Mouse (Mus musculus) kidney, embryonic 14.5 days (tissue): Measurements from ENCODE around the gene H2al1a. TPM values are rescaled to one million over a fixed set of nuclear protein-coding genes. Genes with fewer than 3 reads are reported as not detected.
"Not testable (repeated sequence)": the region's sequence is repeated elsewhere in the genome, so short reads cannot be mapped to it uniquely, and the experiment has no call there.

Source experiments
- ATAC-seq: fragments of 200-750 bp; cut with Nextera tagmentation; 2 replicates; pipeline ENCODE4 v1.8.0; 2017; ENCODE audit warnings: moderate number of reproducible peaks, mild to moderate bottlenecking, moderate TSS enrichment, moderate library complexity; ENCODE audit not compliant: low FRiP score, low TSS enrichment
- H3K27ac ChIP-seq: fragments of 300-500 bp; sonication (generic); 2 replicates; pipeline ENCODE4 v1.5.1; 2014; ENCODE audit warnings: low read depth, mild to moderate bottlenecking, low read length, moderate library complexity, mixed read lengths
- H3K27me3 ChIP-seq: fragments of 300-500 bp; sonication (generic); 2 replicates; pipeline ENCODE4 v1.6.1; 2014; ENCODE audit warnings: mild to moderate bottlenecking, low read length; ENCODE audit not compliant: control insufficient read depth, insufficient read depth
- H3K36me3 ChIP-seq: fragments of 300-500 bp; sonication (generic); 2 replicates; pipeline ENCODE4 v1.6.1; 2014; ENCODE audit warnings: low read length, mixed read lengths; ENCODE audit not compliant: control insufficient read depth, insufficient read depth
- H3K4me1 ChIP-seq: fragments of 300-500 bp; sonication (generic); 2 replicates; pipeline ENCODE4 v1.6.1; 2014; ENCODE audit warnings: low read length, mixed read lengths; ENCODE audit not compliant: control insufficient read depth, insufficient read depth
- H3K4me2 ChIP-seq: fragments of 300-500 bp; sonication (generic); replicated peaks from 2 replicates; pipeline ENCODE4 v1.6.1; 2014; ENCODE audit warnings: low read depth, mild to moderate bottlenecking, low read length
- H3K4me3 ChIP-seq: fragments of 300-500 bp; sonication (generic); 2 replicates; pipeline ENCODE4 v1.5.1; 2014; ENCODE audit warnings: mild to moderate bottlenecking, low read length
- H3K9ac ChIP-seq: fragments of 300-500 bp; sonication (generic); 2 replicates; pipeline ENCODE4 v1.6.1; 2014; ENCODE audit warnings: low read depth, mild to moderate bottlenecking, low read length, moderate library complexity
- H3K9me3 ChIP-seq: fragments of 300-500 bp; sonication (generic); 2 replicates; pipeline ENCODE4 v1.6.1; 2016; ENCODE audit warnings: low read length; ENCODE audit not compliant: control insufficient read depth
- WGBS: fragments of 180-500 bp; shearing (Covaris S2); extraction: QIAGEN DNeasy Blood & Tissue Kit; methylation state at CpG from one replicate; pipeline ENCODE4 v1.1.7; 2014; 5-methylcytosine and 5-hydroxymethylcytosine counted together
- polyA plus RNA-seq: library from polyadenylated mRNA; unstranded; fragments of >200 nt; fragmentation: Nextera tagmentation; extraction: Ambion mirVana; gene quantifications from 2 replicates; pipeline ENCODE4 v1.2.1, GENCODE M21; 2014

H2al1a gene
- polyA plus RNA-seq = not detected in 2 replicates

GRCm38 (mm10) chrX:11298957-11299356 is at the start of gene H2al1a:
H2al1a (plus strand) TSS chrX:11299257.
- not testable (repeated sequence) for H3K9ac ChIP-seq, ATAC-seq, H3K27me3 ChIP-seq, H3K4me2 ChIP-seq, H3K9me3 ChIP-seq, H3K4me1 ChIP-seq, H3K4me3 ChIP-seq, H3K27ac ChIP-seq, H3K36me3 ChIP-seq
- no CpG with 5 or more reads among the region's 3 CpGs for WGBS

DNA sequence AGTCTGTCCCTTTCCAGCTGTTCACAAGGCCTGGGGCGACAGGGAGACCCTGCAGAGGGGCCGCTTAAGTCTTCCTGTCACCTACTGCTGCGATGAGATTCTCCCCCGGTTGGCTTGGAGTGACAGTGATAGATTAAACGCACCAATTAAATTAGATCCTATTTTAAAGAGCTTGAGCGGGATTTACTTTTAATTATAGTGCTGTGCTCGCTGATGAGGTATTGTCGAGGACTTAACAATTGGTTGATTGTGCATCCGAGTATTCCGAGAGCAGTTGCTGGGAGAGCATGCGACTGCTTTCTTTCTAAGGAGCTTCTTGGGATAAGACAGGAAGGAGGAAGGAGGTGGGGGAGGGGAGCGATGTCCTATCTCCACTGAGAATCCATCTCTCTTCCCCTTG is 48.9 kb upstream of the H2al1a start:
- WGBS = 32% methylated on average over 12 of the region's 12 CpGs
- no peak for ATAC-seq
- no peaks in the 10 kb centered on the region; the same call in 1 of the 2 replicates for H3K27me3 ChIP-seq
- H3K36me3 ChIP-seq = no peaks in the 10 kb centered on the region
- H3K4me2 ChIP-seq = no peak overlapping the region
- H3K9me3 ChIP-seq = no peaks in the 10 kb centered on the region
- no peak overlapping the region for H3K4me3 ChIP-seq
- peaks cover 4% of the 10 kb centered on the region; the same call in 1 of the 2 replicates for H3K4me1 ChIP-seq
- H3K27ac ChIP-seq = no peak overlapping the region
- H3K9ac ChIP-seq = no peak overlapping the region

GRCm38 (mm10) chrX:11254062-11254461 is 45.0 kb upstream of the H2al1a start:
- no peak overlapping the region for H3K4me2 ChIP-seq
- WGBS = 53% methylated on average over 5 of the region's 5 CpGs
- H3K4me3 ChIP-seq = no peak overlapping the region
- peak overlapping the region; percentile 30; the same call in 1 of the 2 replicates for H3K27ac ChIP-seq
- H3K4me1 ChIP-seq = peaks cover 7% of the 10 kb centered on the region; the same call in 1 of the 2 replicates
- H3K36me3 ChIP-seq = no peaks in the 10 kb centered on the region
- no peaks in the 10 kb centered on the region for H3K9me3 ChIP-seq
- H3K9ac ChIP-seq = no peak overlapping the region
- no peak for ATAC-seq
- H3K27me3 ChIP-seq = peaks cover 3% of the 10 kb centered on the region; the same call in 1 of the 2 replicates

- no peak overlapping the region for H3K4me3 ChIP-seq
- no peak overlapping the region for H3K9ac ChIP-seq
- no peak for ATAC-seq
- 45% methylated on average over 11 of the region's 11 CpGs for WGBS
- peak overlapping the region; percentile 30; the same call in 1 of the 2 replicates for H3K27ac ChIP-seq
- H3K4me2 ChIP-seq = no peak overlapping the region
- H3K4me1 ChIP-seq = peaks cover 7% of the 10 kb centered on the region; the same call in 1 of the 2 replicates
- H3K27me3 ChIP-seq = peaks cover 3% of the 10 kb centered on the region; the same call in 1 of the 2 replicates
- H3K36me3 ChIP-seq = no peaks in the 10 kb centered on the region
- H3K9me3 ChIP-seq = no peaks in the 10 kb centered on the region
These were observed 44.4 kb upstream of the H2al1a start for GRCm38 (mm10) chrX:11254521-11255207.

- H3K4me2 ChIP-seq = no peak overlapping the region
- no peaks in the 10 kb centered on the region for H3K9me3 ChIP-seq
- H3K9ac ChIP-seq = no peak overlapping the region
- no peaks in the 10 kb centered on the region for H3K36me3 ChIP-seq
- peak overlapping the region; percentile 59; the same call in 1 of the 2 replicates for H3K27ac ChIP-seq
- H3K4me3 ChIP-seq = no peak overlapping the region
- H3K4me1 ChIP-seq = peaks cover 7% of the 10 kb centered on the region; the same call in 1 of the 2 replicates
- 38% methylated on average over 8 of the region's 8 CpGs for WGBS
- peak; percentile 81 for ATAC-seq
- H3K27me3 ChIP-seq = peaks cover 3% of the 10 kb centered on the region; the same call in 1 of the 2 replicates
These were observed 43.3 kb upstream of the H2al1a start for GRCm38 (mm10) chrX:11255564-11256360.

- no peak overlapping the region for H3K4me3 ChIP-seq
- H3K27ac ChIP-seq = no peak overlapping the region
- no peaks in the 10 kb centered on the region for H3K9me3 ChIP-seq
These were observed 34.1 kb upstream of the H2al1a start for GRCm38 (mm10) chrX:11264918-11265317.

GRCm38 (mm10) chrX:11267791-11268190 is 31.3 kb upstream of the H2al1a start:
- peak; percentile 79 for ATAC-seq
- Histone ChIP-seq H3K27me3 (0 out of 2 replicates have a peak, but pooled peaks cover 2% of the 10 kb centered on the region), H3K4me2 (no peak overlapping the region), H3K27ac (no peak overlapping the region), H3K9ac (no peak overlapping the region), H3K4me3 (no peak overlapping the region), H3K36me3 (no peaks in the 10 kb centered on the region), H3K4me1 (no peaks in the 10 kb centered on the region), H3K9me3 (no peaks in the 10 kb centered on the region)
- 57% methylated on average over 7 of the region's 7 CpGs for WGBS

More at GRCm38 (mm10) chrX:11264918-11265317, 34.1 kb upstream of the H2al1a start:
- WGBS = 65% methylated on average over 8 of the region's 8 CpGs
- Histone ChIP-seq H3K4me1 (no peaks in the 10 kb centered on the region), H3K36me3 (no peaks in the 10 kb centered on the region), H3K4me2 (no peak overlapping the region), H3K27me3 (0 out of 2 replicates have a peak, but pooled peaks cover 2% of the 10 kb centered on the region), H3K9ac (no peak overlapping the region)
- ATAC-seq = no peak

DNA sequence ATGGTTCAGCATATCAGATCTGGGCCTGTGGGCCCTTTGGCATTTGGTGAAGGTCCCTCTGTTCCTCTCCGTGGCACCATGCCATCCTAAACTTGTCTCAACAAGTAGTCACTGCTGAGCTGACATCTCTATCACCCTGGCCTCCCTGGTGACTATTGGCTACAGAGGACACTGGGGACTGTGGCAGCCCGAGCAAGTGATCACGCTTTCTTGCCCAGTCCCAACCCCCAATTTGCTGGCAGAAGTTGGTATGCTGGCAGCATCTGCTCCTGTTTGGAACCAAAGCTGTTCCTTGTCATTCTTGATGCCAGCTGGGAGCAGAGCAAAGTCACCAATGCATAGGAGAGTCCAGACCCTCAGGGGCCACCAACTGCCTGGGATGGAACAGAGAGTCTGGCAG is 30.0 kb upstream of the H2al1a start:
- Histone ChIP-seq H3K36me3 (no peaks in the 10 kb centered on the region), H3K4me3 (no peak overlapping the region), H3K4me2 (no peak overlapping the region), H3K9me3 (no peaks in the 10 kb centered on the region), H3K4me1 (no peaks in the 10 kb centered on the region), H3K27ac (no peak overlapping the region), H3K27me3 (0 out of 2 replicates have a peak, but pooled peaks cover 2% of the 10 kb centered on the region), H3K9ac (no peak overlapping the region)
- no peak for ATAC-seq
- 87% methylated on average over 3 of the region's 3 CpGs for WGBS
